Mouse (Mus musculus): ENCODE measurements around the gene Icmt.

Gene Icmt

GRCm38 (mm10) chr4:152296874-152297861 lies at the start of gene Icmt:
TSS of gene Icmt (plus strand) at chr4:152297227.
- peak; percentile 98 for DNase-seq (ENCODE audit: low spot score)

- no peak for DNase-seq (ENCODE audit: low spot score)
These were observed 46.4 kb upstream of the Icmt start for GRCm38 (mm10) chr4:152250615-152251014.

DNA sequence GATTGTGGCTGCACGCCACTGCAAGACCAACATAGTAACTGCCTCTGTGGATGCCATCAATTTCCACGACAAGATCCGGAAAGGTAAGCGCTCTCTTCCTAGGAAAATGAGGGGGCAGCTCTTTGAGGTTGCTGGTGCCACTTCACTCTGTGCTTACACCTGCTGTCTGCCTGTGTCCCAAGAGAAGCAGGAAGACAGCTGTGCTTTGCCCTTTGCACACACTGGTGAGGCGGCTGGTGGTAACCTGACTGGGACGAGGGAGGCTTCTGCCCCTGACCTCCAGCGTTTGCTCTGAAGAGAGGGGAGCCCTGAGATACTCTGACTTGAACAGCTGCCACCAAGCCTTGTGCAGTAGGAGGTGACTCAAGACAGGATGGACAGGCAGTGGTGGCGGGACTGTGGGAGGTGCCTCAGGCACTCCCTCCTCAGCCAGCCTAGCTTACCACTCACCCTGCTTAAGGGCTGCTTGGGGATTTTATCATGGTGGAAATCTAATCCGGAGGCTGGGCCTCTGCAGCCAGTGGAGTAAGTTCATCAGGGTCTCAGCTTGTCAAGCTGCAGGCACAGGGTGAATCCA lies 43.8 kb upstream of the Icmt start:
- DNase-seq (ENCODE audit: low spot score) = no peak

GRCm38 (mm10) chr4:152257070-152257469 lies 40.0 kb upstream of the Icmt start:
- no peak for DNase-seq (ENCODE audit: low spot score)

DNA sequence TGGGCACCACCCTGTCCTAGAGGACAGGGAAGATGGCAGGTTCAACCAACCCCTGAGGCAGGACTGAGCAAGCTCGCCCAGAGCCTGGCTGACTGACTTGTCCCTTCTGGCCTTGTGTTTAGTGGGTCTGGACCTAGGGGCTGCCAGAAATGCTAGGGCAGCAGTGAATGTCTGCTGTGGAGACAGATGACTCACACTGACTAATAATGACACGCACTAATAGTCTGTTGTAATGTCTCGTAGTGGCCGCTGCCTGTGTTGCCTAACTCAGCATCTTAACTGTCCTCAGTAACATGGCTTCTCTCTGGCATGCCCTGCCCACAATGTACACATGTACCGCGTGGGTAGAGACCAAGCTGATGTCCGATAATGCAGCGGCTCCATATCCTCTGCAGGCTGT lies 36.6 kb upstream of the Icmt start:
- DNase-seq (ENCODE audit: low spot score) = no peak

GRCm38 (mm10) chr4:152262187-152262586 lies 34.8 kb upstream of the Icmt start:
- DNase-seq (ENCODE audit: low spot score) = no peak

DNA sequence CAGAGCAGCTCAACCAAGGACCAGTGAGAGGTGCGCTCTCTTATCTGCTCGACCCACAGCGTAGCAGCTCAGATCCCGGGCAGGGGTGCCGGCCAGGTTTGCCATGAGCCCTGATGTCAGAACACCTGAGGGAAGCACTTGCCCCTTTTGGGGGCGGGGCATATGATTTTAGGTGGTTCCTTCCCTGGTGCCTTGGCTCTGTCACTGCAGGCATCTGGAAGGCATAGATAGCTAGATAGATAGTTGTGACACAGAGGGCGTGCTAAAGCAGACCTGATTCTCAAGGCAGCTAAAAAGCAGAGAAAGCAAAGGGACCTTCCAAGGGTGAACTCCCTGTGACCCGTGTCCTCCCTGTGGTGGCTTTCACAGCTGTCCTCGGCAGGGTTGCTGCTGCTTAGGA lies 33.9 kb upstream of the Icmt start:
- DNase-seq (ENCODE audit: low spot score) = no peak

- DNase-seq (ENCODE audit: low spot score) = peak; percentile 64
These were observed 33.4 kb upstream of the Icmt start for GRCm38 (mm10) chr4:152263512-152264176.

GRCm38 (mm10) chr4:152264177-152264530 lies 32.9 kb upstream of the Icmt start:
- no peak for DNase-seq (ENCODE audit: low spot score)

- no peak for DNase-seq (ENCODE audit: low spot score)
These were observed 32.0 kb upstream of the Icmt start for GRCm38 (mm10) chr4:152264867-152265568.

DNA sequence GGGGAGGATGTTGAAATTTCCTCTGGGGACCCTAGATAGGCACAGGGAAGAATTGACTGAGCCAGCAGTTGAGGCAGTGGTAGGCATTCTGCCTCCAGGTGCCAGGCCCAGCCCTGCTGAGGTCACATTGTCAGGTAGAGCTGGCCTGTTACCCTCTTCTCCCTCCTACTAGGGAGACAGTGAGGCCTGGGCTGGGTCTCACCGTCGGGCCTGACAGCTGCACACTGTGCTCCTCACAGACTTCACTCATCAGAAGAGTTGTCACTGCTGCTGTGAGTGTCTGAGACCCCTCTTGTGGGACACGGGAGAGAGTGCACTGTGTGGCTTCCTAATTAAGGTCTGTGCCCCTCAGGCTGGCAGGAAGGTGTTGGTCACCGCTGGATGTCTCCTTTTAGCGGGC lies 31.2 kb upstream of the Icmt start:
- no peak for DNase-seq (ENCODE audit: low spot score)

DNA sequence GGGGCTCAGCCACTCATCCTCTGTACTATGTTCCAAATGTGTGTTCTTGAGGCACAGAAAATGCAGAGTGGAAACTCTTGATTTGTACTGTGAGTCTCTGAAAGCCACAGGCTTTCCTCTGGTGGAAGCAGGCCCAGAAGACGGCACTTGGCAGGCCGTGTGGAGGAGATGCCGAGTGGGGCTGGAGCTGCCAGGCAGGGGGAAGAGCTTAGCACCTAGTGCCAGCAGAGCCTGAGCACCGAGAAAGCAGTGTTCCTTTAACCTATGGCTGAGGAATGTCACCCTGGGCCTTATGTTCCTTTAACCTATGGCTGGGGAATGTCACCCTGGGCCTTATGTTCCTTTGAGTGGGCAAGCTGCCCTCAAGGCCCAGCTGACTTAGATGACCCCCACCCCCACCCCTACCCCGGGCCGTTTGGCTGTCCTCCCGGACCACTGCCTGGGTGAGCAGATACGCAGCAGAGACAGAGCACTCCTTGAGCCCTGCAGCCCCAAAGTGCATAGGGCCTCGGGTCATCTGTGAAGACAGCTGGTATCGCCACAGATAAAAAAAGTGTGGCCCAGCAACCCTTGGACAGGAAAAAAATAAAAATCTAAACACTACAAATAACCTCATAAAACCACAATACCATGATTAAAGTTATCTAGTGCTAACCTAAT lies 30.7 kb upstream of the Icmt start:
- DNase-seq (ENCODE audit: low spot score) = no peak

GRCm38 (mm10) chr4:152267748-152268369 lies 29.2 kb upstream of the Icmt start:
- no peak for DNase-seq (ENCODE audit: low spot score)

- no peak for DNase-seq (ENCODE audit: low spot score)
These were observed 27.1 kb upstream of the Icmt start for GRCm38 (mm10) chr4:152269967-152270366.

DNA sequence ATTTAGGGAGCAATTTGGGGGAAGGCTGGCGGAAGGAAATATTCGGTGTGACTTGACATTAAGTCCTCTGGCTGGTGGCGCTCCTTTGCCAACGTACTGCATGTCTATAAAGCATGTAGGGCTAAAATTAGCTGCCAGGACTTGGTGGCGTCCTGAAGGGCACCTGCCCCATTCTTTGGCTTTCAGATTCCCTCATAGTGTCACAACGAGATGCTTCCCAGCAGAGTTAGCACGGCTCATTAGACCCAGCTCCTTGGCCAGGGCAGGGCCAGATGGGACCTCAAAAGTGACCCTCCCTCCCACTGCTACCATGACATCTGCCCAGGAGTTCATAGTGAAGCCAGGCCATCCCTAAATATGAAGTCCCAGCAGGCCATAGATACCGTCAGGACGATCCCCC lies 26.4 kb upstream of the Icmt start:
- DNase-seq (ENCODE audit: low spot score) = no peak

GRCm38 (mm10) chr4:152271334-152271733 lies 25.7 kb upstream of the Icmt start:
- DNase-seq (ENCODE audit: low spot score) = no peak

DNA sequence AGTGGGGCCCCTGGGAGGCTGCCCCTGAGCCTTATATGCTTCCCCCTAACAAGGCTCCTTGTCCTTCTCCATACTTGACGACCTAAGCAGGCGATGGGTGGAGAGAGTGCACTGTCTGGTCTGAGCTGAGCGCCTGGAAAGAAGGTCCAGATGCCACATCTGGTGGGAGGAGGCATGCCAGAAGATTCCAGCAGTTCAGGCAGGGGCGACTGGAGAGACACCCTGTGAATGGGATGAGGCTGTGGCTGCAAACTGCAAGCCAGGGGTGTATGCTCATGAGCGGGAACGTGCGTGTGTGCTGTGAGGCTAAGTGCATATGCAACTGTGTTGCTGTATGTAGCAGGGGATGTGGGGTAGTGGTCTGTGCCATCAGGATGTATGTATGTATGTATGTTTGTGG lies 25.0 kb upstream of the Icmt start:
- no peak for DNase-seq (ENCODE audit: low spot score)

DNA sequence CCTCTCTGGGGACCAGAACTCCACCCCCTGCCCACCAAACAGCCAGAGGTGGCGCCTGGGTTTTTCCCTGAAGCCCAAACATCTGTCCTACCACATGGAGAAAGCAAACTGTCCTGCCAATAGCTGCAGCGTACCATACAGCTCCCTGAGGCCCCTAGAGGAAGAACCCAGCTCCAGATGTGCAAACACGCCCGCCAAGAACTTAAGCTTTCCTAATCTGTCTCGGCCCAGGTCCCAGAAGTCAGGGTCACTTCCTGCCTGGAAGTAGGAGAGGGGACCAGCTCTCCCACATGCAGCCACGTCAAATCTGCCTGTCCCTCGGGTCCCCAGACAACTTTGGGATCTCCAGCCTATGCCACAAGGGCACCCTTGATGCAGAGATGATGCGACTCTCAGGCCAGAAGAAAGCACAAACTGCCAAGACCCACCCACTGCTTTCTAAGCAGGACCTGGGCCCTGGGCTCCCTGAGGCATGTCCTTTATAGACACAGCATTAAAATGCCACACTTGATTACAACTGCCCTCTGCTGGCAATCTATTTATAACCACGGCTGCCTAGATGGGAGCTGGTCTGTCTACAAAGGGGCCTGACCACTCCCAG lies 24.5 kb upstream of the Icmt start:
- peak; percentile 69 for DNase-seq (ENCODE audit: low spot score)

GRCm38 (mm10) chr4:152273191-152273590 lies 23.8 kb upstream of the Icmt start:
- DNase-seq (ENCODE audit: low spot score) = no peak

GRCm38 (mm10) chr4:152273621-152274236 lies 23.3 kb upstream of the Icmt start, which contains the start of gene Gpr153:
TSS of gene Gpr153 (plus strand) at chr4:152274232.
- DNase-seq (ENCODE audit: low spot score) = peak; percentile 76

All from embryo, embryonic 10.5 days (tissue).